Mouse (Mus musculus): ENCODE results near the gene Zfp735. TPM values are rescaled to one million over a fixed set of nuclear protein-coding genes. Genes with fewer than 3 reads are reported as not detected.

Gene Zfp735
- polyA plus RNA-seq (2016; fragmentation: Nextera tagmentation; extraction: Ambion mirVana), result not detected in 2 replicates

DNA sequence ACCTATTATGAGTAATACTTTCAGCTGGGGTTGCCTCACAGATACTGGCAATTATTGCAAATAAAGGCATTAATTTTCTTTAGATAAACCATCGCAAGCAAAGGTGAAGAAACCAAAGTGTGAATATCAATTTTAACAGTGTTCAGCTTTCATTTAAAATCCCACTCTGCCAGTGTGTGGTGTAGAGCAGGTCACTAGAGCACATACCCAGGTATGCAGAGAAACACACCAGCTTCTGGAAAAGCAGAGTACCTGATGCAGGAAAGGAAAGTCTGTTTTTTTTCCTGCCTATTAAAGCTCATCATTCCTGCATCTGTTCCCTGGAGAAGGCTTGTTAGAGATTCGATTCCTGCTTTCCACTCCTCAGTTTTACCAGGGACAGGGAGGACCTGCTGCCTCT lies at the start of gene Zfp735:
Gene Zfp735, plus strand, starts transcription at position 301 of the 400 bp plus-strand sequence.
- Histone ChIP-seq H3K36me3 (no peaks in the 10 kb centered on the region), H3K9ac (no peak within 1 kb of the TSS), H3K4me3 (no peak within 1 kb of the TSS), H3K9me3 (no peaks in the 10 kb centered on the region), H3K4me2 (replicated peaks) (no peak within 1 kb of the TSS), H3K4me1 (no peaks in the 10 kb centered on the region), H3K27me3 (no peaks in the 10 kb centered on the region), H3K27ac (no peak within 1 kb of the TSS)
- no peak for ATAC-seq (ENCODE audit: insufficient number of reproducible peaks, insufficient read depth, low FRiP score, low TSS enrichment)
- 63% methylated on average over 2 of the region's 2 CpGs for WGBS

DNA sequence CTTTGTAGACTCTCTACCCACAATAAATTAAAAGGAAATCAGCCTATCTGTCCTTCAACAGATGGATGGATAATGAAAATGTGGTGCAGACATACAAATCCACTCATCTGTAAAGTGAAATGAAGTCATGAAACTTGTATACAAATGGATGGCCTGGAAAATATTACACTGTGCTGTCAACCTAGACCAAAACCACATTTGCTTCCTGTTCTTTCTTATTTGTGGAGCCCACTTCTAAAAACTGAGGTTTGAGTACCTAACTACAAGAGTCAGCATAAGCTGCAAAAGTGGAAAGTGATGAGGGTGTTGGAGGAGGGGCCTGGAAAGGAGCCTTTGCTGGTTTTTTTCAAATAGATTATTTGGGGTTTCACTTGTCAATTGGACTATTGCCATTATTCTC lies 70.5 kb downstream of the Zfp735 start:
- Histone ChIP-seq H3K27ac (no peak overlapping the region), H3K9ac (no peak overlapping the region), H3K4me1 (no peaks in the 10 kb centered on the region), H3K4me3 (no peak overlapping the region), H3K9me3 (peaks cover 8% of the 10 kb centered on the region; the same call in 1 of the 2 replicates), H3K36me3 (no peaks in the 10 kb centered on the region), H3K4me2 (replicated peaks) (no peak overlapping the region), H3K27me3 (no peaks in the 10 kb centered on the region)
- ATAC-seq (ENCODE audit: insufficient number of reproducible peaks, insufficient read depth, low FRiP score, low TSS enrichment), result no peak

Other genes with a start within 250 kb of the Zfp735 start
- gene Olfr380, start 231.3 kb upstream of the Zfp735 start, polyA plus RNA-seq (2016; fragmentation: Nextera tagmentation; extraction: Ambion mirVana), result not detected in 2 replicates
- not detected in 2 replicates for gene Olfr381, start 197.2 kb upstream of the Zfp735 start, polyA plus RNA-seq (2016; fragmentation: Nextera tagmentation; extraction: Ambion mirVana)
- gene Olfr382, start 171.6 kb upstream of the Zfp735 start, polyA plus RNA-seq (2016; fragmentation: Nextera tagmentation; extraction: Ambion mirVana), result not detected in 2 replicates
- gene Olfr385, start 95.8 kb upstream of the Zfp735 start, polyA plus RNA-seq (2016; fragmentation: Nextera tagmentation; extraction: Ambion mirVana), result not detected in 2 replicates
- gene Olfr384, start 90.2 kb upstream of the Zfp735 start, polyA plus RNA-seq (2016; fragmentation: Nextera tagmentation; extraction: Ambion mirVana), result not detected in 2 replicates
- gene Olfr389, start 91.9 kb downstream of the Zfp735 start, polyA plus RNA-seq (2016; fragmentation: Nextera tagmentation; extraction: Ambion mirVana), result not detected in 2 replicates
- gene Olfr390, start 94.2 kb downstream of the Zfp735 start, polyA plus RNA-seq (2016; fragmentation: Nextera tagmentation; extraction: Ambion mirVana), result not detected in 2 replicates
- gene Olfr391-ps, start 114.3 kb downstream of the Zfp735 start, polyA plus RNA-seq (2016; fragmentation: Nextera tagmentation; extraction: Ambion mirVana), result not detected in 2 replicates
- gene Olfr392, start 128.3 kb downstream of the Zfp735 start, polyA plus RNA-seq (2016; fragmentation: Nextera tagmentation; extraction: Ambion mirVana), result not detected in 2 replicates
- gene Olfr393, start 162.7 kb downstream of the Zfp735 start, polyA plus RNA-seq (2016; fragmentation: Nextera tagmentation; extraction: Ambion mirVana), result not detected in 2 replicates
- gene Olfr394, start 202.0 kb downstream of the Zfp735 start, polyA plus RNA-seq (2016; fragmentation: Nextera tagmentation; extraction: Ambion mirVana), result not detected in 2 replicates
- not detected in 2 replicates for gene Olfr395, start 220.5 kb downstream of the Zfp735 start, polyA plus RNA-seq (2016; fragmentation: Nextera tagmentation; extraction: Ambion mirVana)
- gene Olfr23, start 247.9 kb downstream of the Zfp735 start, polyA plus RNA-seq (2016; fragmentation: Nextera tagmentation; extraction: Ambion mirVana), result 0.06 TPM in 1 of 2 replicates, not detected in the other

Measured in embryonic facial prominence, embryonic 12.5 days (tissue).